Mouse (Mus musculus): ENCODE results near the gene Cd207. TPM values are rescaled to one million over a fixed set of nuclear protein-coding genes. Genes with fewer than 3 reads are reported as not detected.

The Cd207 gene
- polyA plus RNA-seq, 1 experiment from 2014 or later: not detected

GRCm38 (mm10) chr6:83707738-83708510, 30.3 kb upstream of the Cd207 start:
- DNase-seq (ENCODE audit: low spot score): no peak
- no peaks in the 10 kb centered on the region for H3K36me3 ChIP-seq
- H3K4me3 ChIP-seq: no peak overlapping the region
- no peak overlapping the region for H3K27ac ChIP-seq (replicated peaks)
- H3K4me1 ChIP-seq: peaks cover 24% of the 10 kb centered on the region
- H3K9me3 ChIP-seq (replicated peaks): peaks cover 4% of the 10 kb centered on the region
- H3K27me3 ChIP-seq (ENCODE audit: low read depth, poor library complexity, severe bottlenecking): peaks cover 100% of the 10 kb centered on the region
- 4% methylated on average over 6 of the region's 6 CpGs for WGBS

GRCm38 (mm10) chr6:83704701-83705100, 27.0 kb upstream of the Cd207 start:
- H3K27ac ChIP-seq (replicated peaks): no peak overlapping the region
- no peak overlapping the region for H3K4me3 ChIP-seq
- H3K9me3 ChIP-seq (replicated peaks): peaks cover 4% of the 10 kb centered on the region
- peaks cover 100% of the 10 kb centered on the region for H3K27me3 ChIP-seq (ENCODE audit: low read depth, poor library complexity, severe bottlenecking)
- DNase-seq (ENCODE audit: low spot score): no peak
- 19% methylated on average over 5 of the region's 5 CpGs for WGBS
- H3K36me3 ChIP-seq: no peaks in the 10 kb centered on the region
- peaks cover 7% of the 10 kb centered on the region for H3K4me1 ChIP-seq

- Histone ChIP-seq H3K27me3 (ENCODE audit: low read depth, poor library complexity, severe bottlenecking) (peaks cover 100% of the 10 kb centered on the region), H3K27ac (replicated peaks) (no peak overlapping the region), H3K4me3 (no peak overlapping the region), H3K9me3 (replicated peaks) (peaks cover 4% of the 10 kb centered on the region), H3K36me3 (no peaks in the 10 kb centered on the region), H3K4me1 (peaks cover 7% of the 10 kb centered on the region)
- DNase-seq (ENCODE audit: low spot score): peak; percentile 35
- WGBS: 12% methylated on average over 1 of the region's 1 CpGs
These were observed 26.6 kb upstream of the Cd207 start for GRCm38 (mm10) chr6:83704294-83704693.

GRCm38 (mm10) chr6:83703722-83704078, 26.0 kb upstream of the Cd207 start:
- Histone ChIP-seq H3K36me3 (no peaks in the 10 kb centered on the region), H3K4me3 (no peak overlapping the region), H3K9me3 (replicated peaks) (peaks cover 4% of the 10 kb centered on the region), H3K27ac (replicated peaks) (no peak overlapping the region), H3K4me1 (peaks cover 7% of the 10 kb centered on the region), H3K27me3 (ENCODE audit: low read depth, poor library complexity, severe bottlenecking) (peaks cover 100% of the 10 kb centered on the region)
- WGBS: 2% methylated on average over 10 of the region's 10 CpGs
- peak; percentile 52 for DNase-seq (ENCODE audit: low spot score)

- under 1% methylated on average over 27 of the region's 27 CpGs for WGBS
- no peak overlapping the region for H3K27ac ChIP-seq (replicated peaks)
- H3K9me3 ChIP-seq (replicated peaks): peaks cover 4% of the 10 kb centered on the region
- H3K4me1 ChIP-seq: peaks cover 7% of the 10 kb centered on the region
- DNase-seq (ENCODE audit: low spot score): peak; percentile 52
- H3K4me3 ChIP-seq: no peak overlapping the region
- no peaks in the 10 kb centered on the region for H3K36me3 ChIP-seq
- H3K27me3 ChIP-seq (ENCODE audit: low read depth, poor library complexity, severe bottlenecking): peaks cover 100% of the 10 kb centered on the region
These were observed 25.5 kb upstream of the Cd207 start for GRCm38 (mm10) chr6:83703000-83703721.

GRCm38 (mm10) chr6:83702146-83702999, 24.7 kb upstream of the Cd207 start:
- H3K36me3 ChIP-seq: no peaks in the 10 kb centered on the region
- no peak overlapping the region for H3K27ac ChIP-seq (replicated peaks)
- H3K9me3 ChIP-seq (replicated peaks): peaks cover 4% of the 10 kb centered on the region
- H3K4me3 ChIP-seq: no peak overlapping the region; the same call in 1 of the 2 replicates
- DNase-seq (ENCODE audit: low spot score): peak; percentile 75
- under 1% methylated on average over 53 of the region's 53 CpGs for WGBS
- H3K4me1 ChIP-seq: peaks cover 7% of the 10 kb centered on the region
- H3K27me3 ChIP-seq (ENCODE audit: low read depth, poor library complexity, severe bottlenecking): peaks cover 100% of the 10 kb centered on the region

GRCm38 (mm10) chr6:83701001-83701400, 23.3 kb upstream of the Cd207 start:
- H3K36me3 ChIP-seq: no peaks in the 10 kb centered on the region
- no peak overlapping the region for H3K27ac ChIP-seq (replicated peaks)
- WGBS: under 1% methylated on average over 11 of the region's 11 CpGs
- H3K27me3 ChIP-seq (ENCODE audit: low read depth, poor library complexity, severe bottlenecking): peaks cover 100% of the 10 kb centered on the region
- H3K4me3 ChIP-seq: no peak overlapping the region
- peaks cover 7% of the 10 kb centered on the region for H3K4me1 ChIP-seq
- H3K9me3 ChIP-seq (replicated peaks): peaks cover 4% of the 10 kb centered on the region
- peak; percentile 42 for DNase-seq (ENCODE audit: low spot score)

- 3% methylated on average over 5 of the region's 5 CpGs for WGBS
- Histone ChIP-seq H3K4me3 (no peak overlapping the region), H3K27ac (replicated peaks) (no peak overlapping the region), H3K36me3 (no peaks in the 10 kb centered on the region), H3K27me3 (ENCODE audit: low read depth, poor library complexity, severe bottlenecking) (peaks cover 100% of the 10 kb centered on the region), H3K9me3 (replicated peaks) (peaks cover 4% of the 10 kb centered on the region), H3K4me1 (peaks cover 7% of the 10 kb centered on the region)
- peak; percentile 13 for DNase-seq (ENCODE audit: low spot score)
These were observed 22.3 kb upstream of the Cd207 start for GRCm38 (mm10) chr6:83699971-83700370.

- Histone ChIP-seq H3K27me3 (ENCODE audit: low read depth, poor library complexity, severe bottlenecking) (peaks cover 100% of the 10 kb centered on the region), H3K36me3 (no peaks in the 10 kb centered on the region), H3K4me1 (peaks cover 15% of the 10 kb centered on the region), H3K4me3 (no peak overlapping the region), H3K27ac (replicated peaks) (no peak overlapping the region), H3K9me3 (replicated peaks) (no peaks in the 10 kb centered on the region)
- no peak for DNase-seq (ENCODE audit: low spot score)
- WGBS: 1% methylated on average over 8 of the region's 8 CpGs
These were observed 20.3 kb upstream of the Cd207 start for GRCm38 (mm10) chr6:83697932-83698331.

GRCm38 (mm10) chr6:83696684-83697083, 19.0 kb upstream of the Cd207 start:
- H3K9me3 ChIP-seq (replicated peaks): no peaks in the 10 kb centered on the region
- peaks cover 8% of the 10 kb centered on the region for H3K4me1 ChIP-seq
- H3K27me3 ChIP-seq (ENCODE audit: low read depth, poor library complexity, severe bottlenecking): peaks cover 100% of the 10 kb centered on the region
- H3K27ac ChIP-seq (replicated peaks): no peak overlapping the region
- H3K4me3 ChIP-seq: no peak overlapping the region
- no peaks in the 10 kb centered on the region for H3K36me3 ChIP-seq
- 3% methylated on average over 7 of the region's 7 CpGs for WGBS
- no peak for DNase-seq (ENCODE audit: low spot score)

- H3K27ac ChIP-seq (replicated peaks): no peak overlapping the region
These were observed 18.1 kb upstream of the Cd207 start for GRCm38 (mm10) chr6:83695731-83696130.

GRCm38 (mm10) chr6:83693835-83694234, 16.2 kb upstream of the Cd207 start:
- Histone ChIP-seq H3K4me1 (peaks cover 8% of the 10 kb centered on the region), H3K27ac (replicated peaks) (no peak overlapping the region), H3K36me3 (no peaks in the 10 kb centered on the region), H3K4me3 (no peak overlapping the region), H3K27me3 (ENCODE audit: low read depth, poor library complexity, severe bottlenecking) (peaks cover 99% of the 10 kb centered on the region), H3K9me3 (replicated peaks) (no peaks in the 10 kb centered on the region)
- peak; percentile 65 for DNase-seq (ENCODE audit: low spot score)
- WGBS: 0% methylated on average over 9 of the region's 9 CpGs

More at GRCm38 (mm10) chr6:83695731-83696130, 18.1 kb upstream of the Cd207 start:
- H3K27me3 ChIP-seq (ENCODE audit: low read depth, poor library complexity, severe bottlenecking): peaks cover 100% of the 10 kb centered on the region
- 3% methylated on average over 3 of the region's 3 CpGs for WGBS
- peaks cover 8% of the 10 kb centered on the region for H3K4me1 ChIP-seq
- DNase-seq (ENCODE audit: low spot score): no peak
- no peaks in the 10 kb centered on the region for H3K36me3 ChIP-seq
- H3K4me3 ChIP-seq: no peak overlapping the region
- no peaks in the 10 kb centered on the region for H3K9me3 ChIP-seq (replicated peaks)

Measured in midbrain, embryonic 10.5 days (tissue).